Mouse (Mus musculus): Measurements from ENCODE around the gene Cables2. TPM values are rescaled to one million over a fixed set of nuclear protein-coding genes. Genes with fewer than 3 reads are reported as not detected.
A peak's percentile ranks its signal among the peaks of the same experiment; 100 is the strongest.

Gene Cables2
- polyA plus RNA-seq, 1 experiment from 2014 or later: 8.5 TPM

- ATAC-seq (ENCODE audit: low FRiP score, low TSS enrichment) (peak; percentile 57), DNase-seq (ENCODE audit: low spot score) (peak; percentile 30)
- TF ChIP-seq EP300 (optimal IDR thresholded peaks at IDR 0.05) (no peak), CTCF (IDR thresholded peaks at IDR 0.05; ENCODE audit: low read depth) (no peak)
- H3K27me3 ChIP-seq (ENCODE audit: control insufficient read depth, insufficient read depth, low read length): no peaks in the 10 kb centered on the region
- peaks cover 7% of the 10 kb centered on the region for H3K36me3 ChIP-seq (ENCODE audit: control insufficient read depth, insufficient read depth, low read length)
- WGBS: 24% methylated on average over 24 of the region's 26 CpGs
- peaks cover 3% of the 10 kb centered on the region; the same call in 1 of the 2 replicates for H3K4me1 ChIP-seq (replicated peaks; ENCODE audit: control insufficient read depth, insufficient read depth)
- H3K9ac ChIP-seq (ENCODE audit: low read length): peak overlapping the region; percentile 69
- peak overlapping the region; percentile 84 for H3K4me3 ChIP-seq (ENCODE audit: low read depth, low read length)
- H3K9me3 ChIP-seq (ENCODE audit: control insufficient read depth, low read length): no peaks in the 10 kb centered on the region
- peak overlapping the region; percentile 90 for H3K27ac ChIP-seq (replicated peaks)
- peak overlapping the region; percentile 70 for H3K4me2 ChIP-seq (replicated peaks; ENCODE audit: low read depth)
These were observed 16.8 kb downstream of the Cables2 start for GRCm38 (mm10) chr2:180256296-180257000.

- no peak overlapping the region for H3K4me2 ChIP-seq (replicated peaks; ENCODE audit: low read depth)
- no peak overlapping the region for H3K4me3 ChIP-seq (ENCODE audit: low read depth, low read length)
- H3K27ac ChIP-seq (replicated peaks): no peak overlapping the region
- TF ChIP-seq CTCF (IDR thresholded peaks at IDR 0.05; ENCODE audit: low read depth) (no peak), EP300 (optimal IDR thresholded peaks at IDR 0.05) (no peak)
- H3K9me3 ChIP-seq (ENCODE audit: control insufficient read depth, low read length): no peaks in the 10 kb centered on the region
- WGBS: 82% methylated on average over 9 of the region's 9 CpGs
- DNase-seq (ENCODE audit: low spot score) (peak; percentile 12), ATAC-seq (ENCODE audit: low FRiP score, low TSS enrichment) (no peak)
- no peak overlapping the region for H3K9ac ChIP-seq (ENCODE audit: low read length)
- peaks cover 1% of the 10 kb centered on the region for H3K36me3 ChIP-seq (ENCODE audit: control insufficient read depth, insufficient read depth, low read length)
- peaks cover 3% of the 10 kb centered on the region; the same call in 1 of the 2 replicates for H3K4me1 ChIP-seq (replicated peaks; ENCODE audit: control insufficient read depth, insufficient read depth)
- H3K27me3 ChIP-seq (ENCODE audit: control insufficient read depth, insufficient read depth, low read length): no peaks in the 10 kb centered on the region
These were observed 17.6 kb downstream of the Cables2 start for GRCm38 (mm10) chr2:180255701-180256100.

GRCm38 (mm10) chr2:180254436-180255209 is 18.7 kb downstream of the Cables2 start:
- Histone ChIP-seq H3K9ac (ENCODE audit: low read length) (no peak overlapping the region), H3K27me3 (ENCODE audit: control insufficient read depth, insufficient read depth, low read length) (no peaks in the 10 kb centered on the region), H3K4me2 (replicated peaks; ENCODE audit: low read depth) (no peak overlapping the region), H3K9me3 (ENCODE audit: control insufficient read depth, low read length) (no peaks in the 10 kb centered on the region), H3K27ac (replicated peaks) (no peak overlapping the region), H3K4me3 (ENCODE audit: low read depth, low read length) (no peak overlapping the region), H3K4me1 (replicated peaks; ENCODE audit: control insufficient read depth, insufficient read depth) (peaks cover 3% of the 10 kb centered on the region; the same call in 1 of the 2 replicates), H3K36me3 (ENCODE audit: control insufficient read depth, insufficient read depth, low read length) (no peaks in the 10 kb centered on the region)
- WGBS: 87% methylated on average over 5 of the region's 5 CpGs
- ATAC-seq (ENCODE audit: low FRiP score, low TSS enrichment) (no peak), DNase-seq (ENCODE audit: low spot score) (no peak)
- no peak for TF ChIP-seq EP300 (optimal IDR thresholded peaks at IDR 0.05)
- no peak for TF ChIP-seq CTCF (IDR thresholded peaks at IDR 0.05; ENCODE audit: low read depth)

- ATAC-seq (ENCODE audit: low FRiP score, low TSS enrichment) (peak; percentile 65), DNase-seq (ENCODE audit: low spot score) (peak; percentile 36)
- Histone ChIP-seq H3K4me1 (replicated peaks; ENCODE audit: control insufficient read depth, insufficient read depth) (peaks cover 4% of the 10 kb centered on the region; the same call in 1 of the 2 replicates), H3K36me3 (ENCODE audit: control insufficient read depth, insufficient read depth, low read length) (no peaks in the 10 kb centered on the region), H3K9ac (ENCODE audit: low read length) (no peak overlapping the region), H3K4me3 (ENCODE audit: low read depth, low read length) (no peak overlapping the region), H3K4me2 (replicated peaks; ENCODE audit: low read depth) (no peak overlapping the region), H3K27me3 (ENCODE audit: control insufficient read depth, insufficient read depth, low read length) (no peaks in the 10 kb centered on the region), H3K27ac (replicated peaks) (no peak overlapping the region), H3K9me3 (ENCODE audit: control insufficient read depth, low read length) (no peaks in the 10 kb centered on the region)
- WGBS: 62% methylated on average over 3 of the region's 3 CpGs
- TF ChIP-seq EP300 (optimal IDR thresholded peaks at IDR 0.05): no peak
- TF ChIP-seq CTCF (IDR thresholded peaks at IDR 0.05; ENCODE audit: low read depth): no peak
These were observed 21.5 kb downstream of the Cables2 start for GRCm38 (mm10) chr2:180251838-180252237.

- TF ChIP-seq EP300 (optimal IDR thresholded peaks at IDR 0.05) (no peak), CTCF (IDR thresholded peaks at IDR 0.05; ENCODE audit: low read depth) (peak; percentile 99)
- H3K27ac ChIP-seq (replicated peaks): no peak overlapping the region
- no peaks in the 10 kb centered on the region for H3K36me3 ChIP-seq (ENCODE audit: control insufficient read depth, insufficient read depth, low read length)
- DNase-seq (ENCODE audit: low spot score) (peak; percentile 78), ATAC-seq (ENCODE audit: low FRiP score, low TSS enrichment) (peak; percentile 71)
- WGBS: 30% methylated on average over 11 of the region's 11 CpGs
- no peak overlapping the region for H3K4me2 ChIP-seq (replicated peaks; ENCODE audit: low read depth)
- H3K27me3 ChIP-seq (ENCODE audit: control insufficient read depth, insufficient read depth, low read length): no peaks in the 10 kb centered on the region
- H3K4me3 ChIP-seq (ENCODE audit: low read depth, low read length): no peak overlapping the region
- peaks cover 4% of the 10 kb centered on the region; the same call in 1 of the 2 replicates for H3K4me1 ChIP-seq (replicated peaks; ENCODE audit: control insufficient read depth, insufficient read depth)
- H3K9me3 ChIP-seq (ENCODE audit: control insufficient read depth, low read length): no peaks in the 10 kb centered on the region
- 0 out of 2 replicates have a peak overlapping the region, but pooled peaks have one; percentile 1 for H3K9ac ChIP-seq (ENCODE audit: low read length)
These were observed 22.2 kb downstream of the Cables2 start for GRCm38 (mm10) chr2:180250930-180251611.

Measured in stomach, postnatal 0 days (tissue).